Mouse (Mus musculus): ENCODE measurements around the gene Fgfrl1. TPM values are rescaled to one million over a fixed set of nuclear protein-coding genes. Genes with fewer than 3 reads are reported as not detected.

Fgfrl1 gene
- polyA plus RNA-seq, 1 experiment from 2014 or later = 5.6 TPM

GRCm38 (mm10) chr5:108711968-108712367, 19.8 kb downstream of the Fgfrl1 start:
- Histone ChIP-seq H3K9me3 (ENCODE audit: low read length) (no peaks in the 10 kb centered on the region), H3K27ac (ENCODE audit: low read depth) (no peak overlapping the region), H3K27me3 (ENCODE audit: insufficient read depth, low read length) (no peaks in the 10 kb centered on the region), H3K9ac (replicated peaks) (no peak overlapping the region), H3K4me1 (ENCODE audit: insufficient read depth) (peaks cover 19% of the 10 kb centered on the region), H3K4me2 (ENCODE audit: low read depth, low read length) (no peak overlapping the region), H3K36me3 (replicated peaks; ENCODE audit: insufficient read depth, low read length) (no peaks in the 10 kb centered on the region), H3K4me3 (ENCODE audit: low read depth, low read length) (no peak overlapping the region)
- TF ChIP-seq CTCF (IDR thresholded peaks at IDR 0.05; ENCODE audit: low read depth) (no peak), EP300 (IDR thresholded peaks at IDR 0.05; ENCODE audit: low read depth) (no peak)
- no peak for ATAC-seq
- no peak for DNase-seq
- WGBS (ENCODE audit: insufficient replicate concordance) = 72% methylated on average over 6 of the region's 6 CpGs

- Histone ChIP-seq H3K4me3 (ENCODE audit: low read depth, low read length) (no peak overlapping the region), H3K4me1 (ENCODE audit: insufficient read depth) (peaks cover 12% of the 10 kb centered on the region), H3K9ac (replicated peaks) (no peak overlapping the region), H3K36me3 (replicated peaks; ENCODE audit: insufficient read depth, low read length) (no peaks in the 10 kb centered on the region), H3K27ac (ENCODE audit: low read depth) (no peak overlapping the region), H3K27me3 (ENCODE audit: insufficient read depth, low read length) (no peaks in the 10 kb centered on the region), H3K9me3 (ENCODE audit: low read length) (no peaks in the 10 kb centered on the region), H3K4me2 (ENCODE audit: low read depth, low read length) (no peak overlapping the region)
- TF ChIP-seq CTCF (IDR thresholded peaks at IDR 0.05; ENCODE audit: low read depth) (no peak), EP300 (IDR thresholded peaks at IDR 0.05; ENCODE audit: low read depth) (no peak)
- no peak for ATAC-seq
- 76% methylated on average over 2 of the region's 2 CpGs for WGBS (ENCODE audit: insufficient replicate concordance)
- no peak for DNase-seq
Observed at GRCm38 (mm10) chr5:108713096-108713495, 20.9 kb downstream of the Fgfrl1 start.

GRCm38 (mm10) chr5:108713691-108714090, 21.5 kb downstream of the Fgfrl1 start:
- Histone ChIP-seq H3K9ac (replicated peaks) (no peak overlapping the region), H3K27ac (ENCODE audit: low read depth) (no peak overlapping the region), H3K9me3 (ENCODE audit: low read length) (no peaks in the 10 kb centered on the region), H3K4me1 (ENCODE audit: insufficient read depth) (peaks cover 6% of the 10 kb centered on the region; the same call in 1 of the 2 replicates), H3K4me2 (ENCODE audit: low read depth, low read length) (no peak overlapping the region), H3K27me3 (ENCODE audit: insufficient read depth, low read length) (no peaks in the 10 kb centered on the region), H3K4me3 (ENCODE audit: low read depth, low read length) (no peak overlapping the region), H3K36me3 (replicated peaks; ENCODE audit: insufficient read depth, low read length) (no peaks in the 10 kb centered on the region)
- ATAC-seq = no peak
- DNase-seq = no peak
- TF ChIP-seq EP300 (IDR thresholded peaks at IDR 0.05; ENCODE audit: low read depth) = no peak
- no peak for TF ChIP-seq CTCF (IDR thresholded peaks at IDR 0.05; ENCODE audit: low read depth)

- no peak overlapping the region for H3K4me2 ChIP-seq (ENCODE audit: low read depth, low read length)
- ATAC-seq (no peak), DNase-seq (no peak)
- H3K4me1 ChIP-seq (ENCODE audit: insufficient read depth) = peaks cover 2% of the 10 kb centered on the region; the same call in 1 of the 2 replicates
- no peaks in the 10 kb centered on the region for H3K36me3 ChIP-seq (replicated peaks; ENCODE audit: insufficient read depth, low read length)
- no peak overlapping the region for H3K4me3 ChIP-seq (ENCODE audit: low read depth, low read length)
- H3K9ac ChIP-seq (replicated peaks) = no peak overlapping the region
- H3K27ac ChIP-seq (ENCODE audit: low read depth) = no peak overlapping the region
- H3K27me3 ChIP-seq (ENCODE audit: insufficient read depth, low read length) = no peaks in the 10 kb centered on the region
- TF ChIP-seq EP300 (IDR thresholded peaks at IDR 0.05; ENCODE audit: low read depth) = no peak
- TF ChIP-seq CTCF (IDR thresholded peaks at IDR 0.05; ENCODE audit: low read depth) = no peak
- WGBS (ENCODE audit: insufficient replicate concordance) = 62% methylated on average over 6 of the region's 6 CpGs
- H3K9me3 ChIP-seq (ENCODE audit: low read length) = no peaks in the 10 kb centered on the region
Observed at GRCm38 (mm10) chr5:108714149-108714548, 22.0 kb downstream of the Fgfrl1 start.

GRCm38 (mm10) chr5:108715974-108716373, 23.8 kb downstream of the Fgfrl1 start:
- ATAC-seq = no peak
- H3K27ac ChIP-seq (ENCODE audit: low read depth) = no peak overlapping the region
- WGBS (ENCODE audit: insufficient replicate concordance) = 72% methylated on average over 1 of the region's 1 CpGs
- no peak overlapping the region for H3K9ac ChIP-seq (replicated peaks)
- no peak overlapping the region for H3K4me2 ChIP-seq (ENCODE audit: low read depth, low read length)
- H3K36me3 ChIP-seq (replicated peaks; ENCODE audit: insufficient read depth, low read length) = no peaks in the 10 kb centered on the region
- no peaks in the 10 kb centered on the region for H3K9me3 ChIP-seq (ENCODE audit: low read length)
- DNase-seq = no peak
- no peak for TF ChIP-seq CTCF (IDR thresholded peaks at IDR 0.05; ENCODE audit: low read depth)
- TF ChIP-seq EP300 (IDR thresholded peaks at IDR 0.05; ENCODE audit: low read depth) = no peak
- H3K27me3 ChIP-seq (ENCODE audit: insufficient read depth, low read length) = no peaks in the 10 kb centered on the region
- H3K4me3 ChIP-seq (ENCODE audit: low read depth, low read length) = no peak overlapping the region
- no peaks in the 10 kb centered on the region for H3K4me1 ChIP-seq (ENCODE audit: insufficient read depth)

GRCm38 (mm10) chr5:108718051-108718450, 25.9 kb downstream of the Fgfrl1 start:
- no peaks in the 10 kb centered on the region for H3K36me3 ChIP-seq (replicated peaks; ENCODE audit: insufficient read depth, low read length)
- H3K9me3 ChIP-seq (ENCODE audit: low read length) = no peaks in the 10 kb centered on the region
- no peaks in the 10 kb centered on the region for H3K27me3 ChIP-seq (ENCODE audit: insufficient read depth, low read length)
- H3K4me3 ChIP-seq (ENCODE audit: low read depth, low read length) = no peak overlapping the region
- no peak overlapping the region for H3K9ac ChIP-seq (replicated peaks)
- no peak for TF ChIP-seq EP300 (IDR thresholded peaks at IDR 0.05; ENCODE audit: low read depth)
- no peak for DNase-seq
- H3K27ac ChIP-seq (ENCODE audit: low read depth) = no peak overlapping the region
- no peak overlapping the region for H3K4me2 ChIP-seq (ENCODE audit: low read depth, low read length)
- WGBS (ENCODE audit: insufficient replicate concordance) = 61% methylated on average over 4 of the region's 4 CpGs
- no peaks in the 10 kb centered on the region for H3K4me1 ChIP-seq (ENCODE audit: insufficient read depth)
- no peak for ATAC-seq

- DNase-seq (no peak), ATAC-seq (no peak)
- WGBS (ENCODE audit: insufficient replicate concordance) = 61% methylated on average over 7 of the region's 7 CpGs
- no peak overlapping the region for H3K9ac ChIP-seq (replicated peaks)
- no peaks in the 10 kb centered on the region for H3K27me3 ChIP-seq (ENCODE audit: insufficient read depth, low read length)
- H3K4me3 ChIP-seq (ENCODE audit: low read depth, low read length) = no peak overlapping the region
- H3K4me1 ChIP-seq (ENCODE audit: insufficient read depth) = no peaks in the 10 kb centered on the region
- H3K9me3 ChIP-seq (ENCODE audit: low read length) = no peaks in the 10 kb centered on the region
- no peak overlapping the region for H3K27ac ChIP-seq (ENCODE audit: low read depth)
- no peak overlapping the region for H3K4me2 ChIP-seq (ENCODE audit: low read depth, low read length)
- H3K36me3 ChIP-seq (replicated peaks; ENCODE audit: insufficient read depth, low read length) = no peaks in the 10 kb centered on the region
- TF ChIP-seq CTCF (IDR thresholded peaks at IDR 0.05; ENCODE audit: low read depth) (0 out of 2 replicates have a peak, but pooled peaks have one; percentile 16), EP300 (IDR thresholded peaks at IDR 0.05; ENCODE audit: low read depth) (no peak)
Observed at GRCm38 (mm10) chr5:108719761-108720160, 27.6 kb downstream of the Fgfrl1 start.

All from liver, postnatal 0 days (tissue).